Mouse (Mus musculus): ENCODE measurements around the gene Ube2d3.
A peak's percentile ranks its signal among the peaks of the same experiment; 100 is the strongest.
"Not testable (repeated sequence)": the region's sequence is repeated elsewhere in the genome, so short reads cannot be mapped to it uniquely, and the experiment has no call there.

Ube2d3 gene

DNA sequence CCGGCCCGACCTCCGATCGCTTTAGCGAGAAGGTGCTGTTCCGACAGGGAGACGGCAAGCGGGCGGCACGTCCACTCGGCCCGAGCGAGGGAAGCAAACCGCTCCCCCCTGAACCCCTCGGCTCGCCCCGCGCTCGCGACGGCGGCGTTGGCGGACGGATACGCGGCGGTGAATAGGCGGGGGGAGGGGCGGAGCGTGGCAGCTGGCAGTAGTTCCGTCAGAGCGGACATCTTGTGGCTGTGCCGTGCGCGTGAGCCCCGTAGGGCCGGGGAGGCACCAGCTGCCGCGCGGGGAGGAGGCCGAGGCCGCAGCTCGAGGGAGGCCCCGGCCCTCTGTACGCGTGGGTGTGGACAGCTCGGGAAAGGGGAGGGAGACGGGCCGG is 573 bp downstream of the Ube2d3 start:
- peak; percentile 96 to 98 for DNase-seq (ENCODE audit: low spot score in 2 of 2)

- DNase-seq (ENCODE audit: low spot score in 2 of 2) = peak; percentile 41 to 75
Observed at GRCm38 (mm10) chr3:135438913-135439531, 1.1 kb downstream of the Ube2d3 start.

DNA sequence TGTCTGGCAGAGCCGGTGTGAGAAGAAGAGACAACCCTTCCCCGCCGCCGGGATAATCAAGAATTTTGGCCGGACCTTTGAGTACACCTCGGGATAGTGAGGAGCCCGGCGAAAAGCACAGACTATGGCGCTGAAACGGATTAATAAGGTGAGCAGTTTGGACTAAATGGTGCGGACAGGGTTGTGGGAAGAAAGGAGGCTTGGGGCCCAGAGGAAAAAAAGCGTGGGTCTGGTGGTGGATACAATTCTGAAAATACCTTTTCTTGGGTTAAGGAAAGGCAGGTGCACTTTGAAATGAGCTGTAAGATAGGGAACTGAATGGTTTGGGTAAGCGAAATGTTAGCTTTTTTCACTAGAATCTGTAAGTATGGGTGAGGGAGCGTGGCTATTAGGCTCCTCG is 1.7 kb downstream of the Ube2d3 start:
- DNase-seq (ENCODE audit: low spot score in 2 of 2) = no peak

- no peak for DNase-seq (ENCODE audit: low spot score in 2 of 2)
Observed at GRCm38 (mm10) chr3:135440221-135440620, 2.3 kb downstream of the Ube2d3 start.

GRCm38 (mm10) chr3:135440621-135441020 is 2.7 kb downstream of the Ube2d3 start:
- no peak for DNase-seq (ENCODE audit: low spot score in 2 of 2)

DNA sequence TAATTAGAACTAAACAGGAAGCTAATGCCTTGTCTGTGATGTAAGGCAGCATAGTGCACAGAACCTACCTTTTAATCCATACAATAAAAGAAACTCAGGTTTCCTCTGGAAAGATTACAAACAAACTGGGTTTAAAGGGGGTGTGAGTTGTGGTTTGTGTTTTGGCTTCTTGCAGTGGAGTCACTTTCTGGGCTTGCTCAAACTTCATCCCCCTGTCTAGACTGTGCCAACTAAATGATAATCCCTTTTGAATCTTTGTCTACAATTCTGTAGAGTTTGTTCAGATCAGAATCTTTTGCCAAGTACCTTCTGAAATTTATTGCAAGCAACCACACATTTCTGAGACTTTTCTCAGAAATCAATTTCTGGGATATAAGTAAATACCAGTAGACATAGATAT is 7.0 kb downstream of the Ube2d3 start:
- DNase-seq (ENCODE audit: low spot score in 2 of 2) = no peak

GRCm38 (mm10) chr3:135458981-135459380 is 21.0 kb downstream of the Ube2d3 start:
- DNase-seq (ENCODE audit: low spot score in 2 of 2) = no peak

GRCm38 (mm10) chr3:135468402-135468801 is 30.5 kb downstream of the Ube2d3 start:
- no peak for DNase-seq (ENCODE audit: low spot score in 2 of 2)

DNA sequence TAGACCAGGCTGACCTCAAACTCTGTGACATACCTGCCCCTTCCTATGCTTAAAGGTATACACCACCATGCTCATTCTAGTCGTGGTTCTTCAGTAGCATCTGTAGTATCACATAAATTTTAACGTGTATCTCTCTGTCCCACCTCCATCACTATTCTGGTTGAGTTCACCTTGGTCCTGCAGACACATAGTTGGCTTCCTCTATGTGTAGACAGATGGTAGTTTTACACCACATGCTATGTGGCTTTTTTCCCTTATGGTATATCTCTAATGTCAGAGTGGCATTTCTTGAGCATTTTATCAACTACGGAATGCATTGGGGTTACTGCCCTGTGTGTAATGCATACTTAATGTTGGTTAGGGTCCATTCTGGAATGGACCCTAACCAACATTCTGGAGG is 31.2 kb downstream of the Ube2d3 start:
- DNase-seq (ENCODE audit: low spot score in 2 of 2) = no peak

DNA sequence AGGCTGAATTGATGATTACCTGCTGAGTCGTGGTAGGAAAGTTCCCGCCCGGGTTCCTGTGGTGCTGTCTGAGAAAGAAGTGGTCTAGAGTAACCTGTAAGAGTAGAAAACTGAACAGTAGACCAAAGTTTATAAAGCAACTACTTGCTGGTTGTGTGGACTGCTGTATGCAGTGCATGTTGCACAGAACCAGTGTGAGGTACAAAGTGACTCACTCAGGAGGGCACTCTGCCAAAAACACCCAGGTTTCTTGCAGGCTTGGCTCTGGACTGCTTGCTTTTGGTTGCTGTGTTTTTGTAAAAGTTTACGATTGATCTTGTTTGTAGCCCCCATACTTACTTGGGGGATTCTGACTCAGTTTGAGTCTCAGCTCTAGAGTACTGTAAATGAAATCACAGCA is 32.0 kb downstream of the Ube2d3 start:
- peak in 1 of 2 experiments; percentile 37 for DNase-seq (ENCODE audit: low spot score in 2 of 2)

- DNase-seq (ENCODE audit: low spot score in 2 of 2) = no peak
Observed at GRCm38 (mm10) chr3:135470823-135471222, 32.9 kb downstream of the Ube2d3 start.

DNA sequence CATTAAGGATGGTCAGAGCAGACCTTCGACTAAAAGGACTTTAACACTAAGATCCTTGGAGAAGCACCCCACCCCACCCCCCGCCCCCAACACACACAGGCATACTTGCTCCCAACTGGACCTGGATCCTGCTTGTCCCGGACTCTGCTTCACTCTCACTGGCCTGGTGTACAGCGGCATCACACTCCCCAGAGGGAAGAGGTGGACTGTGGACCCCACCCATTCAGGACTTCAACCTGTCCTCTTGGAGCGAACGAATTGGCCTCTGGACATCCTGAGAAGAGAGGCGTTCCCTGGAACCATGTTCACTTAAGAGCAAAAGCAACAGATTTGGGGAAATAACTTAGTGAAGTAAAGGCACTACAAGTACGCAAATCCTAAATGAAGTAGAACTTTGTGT is 37.1 kb downstream of the Ube2d3 start:
- DNase-seq (ENCODE audit: low spot score in 2 of 2) = no peak

DNA sequence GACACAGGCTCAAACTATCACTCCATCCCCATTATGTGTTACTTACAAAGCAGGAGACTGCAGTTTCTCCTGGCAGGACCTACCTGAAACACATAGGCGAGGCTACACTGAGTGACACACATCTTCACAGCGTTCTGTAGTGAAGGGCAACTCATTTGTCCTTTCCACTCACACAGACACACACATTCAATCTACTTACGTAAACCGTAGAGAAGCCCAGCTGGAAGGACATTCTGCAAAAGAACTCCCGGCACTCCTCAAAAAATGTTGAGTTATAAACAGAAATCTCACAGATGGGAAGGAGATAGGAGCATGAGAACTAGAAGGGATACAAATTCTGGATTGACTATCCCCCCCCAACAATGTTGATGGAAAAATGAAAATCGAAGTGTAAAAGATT is 38.3 kb downstream of the Ube2d3 start:
- no peak for DNase-seq (ENCODE audit: low spot score in 2 of 2)

- no peak for DNase-seq (ENCODE audit: low spot score in 2 of 2)
Observed at GRCm38 (mm10) chr3:135476977-135477376, 39.0 kb downstream of the Ube2d3 start.

GRCm38 (mm10) chr3:135479090-135479489 is 41.1 kb downstream of the Ube2d3 start:
- DNase-seq (ENCODE audit: low spot score in 2 of 2) = not testable (repeated sequence)

- no peak for DNase-seq (ENCODE audit: low spot score in 2 of 2)
Observed at GRCm38 (mm10) chr3:135480767-135481166, 42.8 kb downstream of the Ube2d3 start.

GRCm38 (mm10) chr3:135481608-135482007 is 43.7 kb downstream of the Ube2d3 start:
- no peak for DNase-seq (ENCODE audit: low spot score in 2 of 2)

GRCm38 (mm10) chr3:135484650-135485049 is 46.7 kb downstream of the Ube2d3 start:
- DNase-seq (ENCODE audit: low spot score in 2 of 2) = not testable (repeated sequence)

DNA sequence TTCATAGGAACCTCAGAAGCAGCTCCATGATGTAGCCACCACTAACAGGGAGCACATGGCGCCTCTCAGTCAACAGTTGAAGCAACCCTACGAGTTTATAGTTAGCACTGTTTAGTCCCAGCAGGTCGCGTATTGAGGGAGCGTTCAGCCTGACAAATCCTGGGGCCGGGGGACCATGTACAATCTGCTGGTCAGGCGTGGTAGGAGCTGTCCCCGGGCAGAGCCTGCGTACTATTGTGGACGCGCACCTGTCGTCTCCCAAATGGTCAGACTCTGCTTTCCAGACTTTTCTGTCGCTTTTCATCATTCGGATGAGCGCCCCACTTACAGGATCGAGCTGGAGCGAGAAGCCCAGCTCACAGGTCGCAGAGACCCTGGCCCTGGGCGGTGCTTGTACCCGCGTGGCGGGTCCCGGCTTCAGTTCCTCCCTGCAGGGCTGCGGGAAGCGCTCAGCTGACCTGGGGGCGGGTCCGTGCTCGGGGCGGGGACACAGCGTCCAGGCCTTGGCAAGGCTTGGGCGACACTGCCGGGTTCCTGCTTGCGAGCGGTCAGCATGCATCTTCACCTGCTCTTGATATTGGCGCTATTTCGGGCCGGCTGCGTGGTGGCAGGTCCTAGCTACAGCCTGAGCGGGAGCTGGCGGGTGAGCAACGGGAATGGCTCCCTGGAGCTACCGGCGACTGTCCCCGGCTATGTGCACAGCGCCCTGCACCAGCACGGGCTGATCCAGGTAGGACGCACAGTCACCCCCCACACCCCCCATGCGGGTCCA is 47.4 kb downstream of the Ube2d3 start, which contains the start of gene Manba:
TSS of gene Manba (plus strand) at position 484 of the 772 bp plus-strand sequence.
- peak; percentile 32 to 61 for DNase-seq (ENCODE audit: low spot score in 2 of 2)

DNA sequence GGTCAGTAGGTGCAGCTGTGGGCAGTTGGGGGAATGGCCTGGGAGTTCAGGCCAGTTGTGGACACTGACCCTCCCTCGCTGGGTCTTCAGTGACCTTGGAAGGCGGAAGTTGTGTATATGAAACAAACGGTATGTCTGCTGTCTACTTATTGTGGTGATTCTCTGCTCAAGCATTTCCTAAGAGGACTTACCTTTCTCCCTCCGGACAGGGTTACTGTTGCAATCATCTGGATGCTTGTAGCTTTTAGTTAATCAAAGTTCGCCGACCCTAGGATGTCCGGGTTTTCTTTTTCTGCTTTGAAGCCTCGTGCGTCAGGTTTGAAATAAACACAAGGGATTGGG is 47.9 kb downstream of the Ube2d3 start:
- DNase-seq (ENCODE audit: low spot score in 2 of 2) = no peak

GRCm38 (mm10) chr3:135486351-135486750 is 48.4 kb downstream of the Ube2d3 start:
- DNase-seq (ENCODE audit: low spot score in 2 of 2) = no peak

DNA sequence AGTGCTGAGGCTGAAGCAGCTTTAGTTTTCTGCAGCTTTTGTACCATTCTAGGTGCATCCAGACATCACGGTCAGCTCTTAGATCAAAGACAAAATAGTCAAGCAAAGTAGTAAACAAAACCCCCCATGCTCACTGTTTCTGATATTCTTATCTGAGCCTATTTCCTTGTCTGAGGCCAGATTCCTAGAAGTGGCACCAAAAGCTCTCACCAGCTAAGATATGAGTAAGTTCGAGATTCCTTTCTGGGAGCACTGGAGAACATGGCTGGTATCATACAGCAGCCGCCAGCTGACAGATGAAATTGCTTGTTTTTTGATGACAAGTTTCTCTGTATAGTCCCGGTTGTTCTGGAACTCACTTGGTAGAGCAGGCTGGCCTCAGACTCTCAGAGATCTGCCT is 49.9 kb downstream of the Ube2d3 start:
- DNase-seq (ENCODE audit: low spot score in 2 of 2) = no peak

DNA sequence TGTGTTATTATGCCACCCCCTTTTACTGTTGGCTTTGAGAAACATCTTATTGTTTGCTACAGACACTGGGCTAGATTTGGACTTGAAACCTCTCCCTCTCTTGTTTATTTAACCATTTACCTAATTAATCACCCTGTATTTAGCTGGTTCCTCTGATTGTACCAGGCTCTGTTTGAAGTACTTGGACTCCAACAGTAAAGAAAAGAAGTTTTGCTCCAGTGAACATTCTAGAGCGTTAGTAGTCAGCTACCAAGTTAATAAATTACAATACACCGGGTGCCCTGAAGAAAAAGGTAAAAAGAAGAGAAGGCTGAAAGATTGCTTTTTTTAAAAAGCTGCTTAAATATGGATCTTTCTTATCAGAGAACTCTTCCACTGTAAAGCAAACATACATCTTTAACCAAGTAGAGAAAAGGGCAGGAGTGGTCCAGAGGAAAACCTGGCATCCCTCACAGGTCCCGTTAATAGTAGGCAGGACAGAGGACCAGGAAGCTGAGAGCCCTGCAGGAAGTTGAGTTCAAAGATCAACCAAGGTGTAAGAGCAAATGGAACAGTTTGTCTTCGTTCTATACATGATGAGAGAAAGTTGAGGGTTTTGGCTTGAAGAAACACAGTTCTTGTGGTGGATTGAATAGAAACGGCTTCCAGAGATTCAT is 52.0 kb downstream of the Ube2d3 start:
- no peak for DNase-seq (ENCODE audit: low spot score in 2 of 2)

Data from cerebellum, postnatal 4 days (tissue).